ENCODE assay signal across 10 mouse cellular contexts in genomic region chr17:68177835-68178234, GRCm38 (mm10).
A peak's percentile ranks its signal among the peaks of the same experiment; 100 is the strongest.
DNase-seq lines count a peak whose midpoint lies in the region; ATAC-seq and TF ChIP-seq lines count a peak whose summit lies in the region.
"Had no signal": no experiment of that assay in that cellular context is flagged by ENCODE, and none has a peak within 500 bp of the region (broad histone marks: within the 10 kb centered on the region; RNA-seq: fewer than 3 reads in every experiment).

No protein-coding gene starts in this region.

- no peak overlapping the region for H3K4me3 ChIP-seq in ES-Bruce4 (ENCODE audit: low read depth, low read length)
- H3K4me3 ChIP-seq in limb, embryonic 10.5 days: no peak overlapping the region
- H3K4me3 ChIP-seq: heart, embryonic 13.5 days; megakaryocyte, embryonic 14.5 days had no signal

- no peaks in the 10 kb centered on the region for H3K9me3 ChIP-seq in ES-Bruce4 (replicated peaks; ENCODE audit: control insufficient read depth, insufficient read depth, low read length, poor library complexity, severe bottlenecking)
- no peaks in the 10 kb centered on the region for H3K9me3 ChIP-seq in limb, embryonic 10.5 days (replicated peaks)
- H3K9me3 ChIP-seq: heart, embryonic 13.5 days had no signal

- no peaks in the 10 kb centered on the region for H3K27me3 ChIP-seq in ES-Bruce4 (ENCODE audit: control insufficient read depth, insufficient read depth, low read length, poor library complexity, severe bottlenecking)
- H3K27me3 ChIP-seq in limb, embryonic 10.5 days (ENCODE audit: low read depth, poor library complexity, severe bottlenecking): no peaks in the 10 kb centered on the region
- H3K27me3 ChIP-seq: megakaryocyte, embryonic 14.5 days had no signal

- no peak overlapping the region for H3K9ac ChIP-seq in ES-Bruce4 (ENCODE audit: low read depth, poor library complexity, severe bottlenecking)
- H3K9ac ChIP-seq: heart, embryonic 13.5 days had no signal

- TF ChIP-seq CTCF in ES-Bruce4 (IDR thresholded peaks at IDR 0.05; ENCODE audit: low read depth, low read length): peak; percentile 7

- WGBS in limb, embryonic 10.5 days: 29% methylated on average over 2 of the region's 2 CpGs

- no peak for TF ChIP-seq POLR2A in ES-Bruce4 (IDR thresholded peaks at IDR 0.05; ENCODE audit: insufficient read depth, low read length)

- intact Hi-C loops in heart, postnatal 14 days (cut with DNase I): loop anchor here (2.0 to 5.0 kb wide), 2 partner anchors 675 to 929 kb away; no protein-coding TSS in a partner anchor

- no peaks in the 10 kb centered on the region for H3K4me1 ChIP-seq in ES-Bruce4 (ENCODE audit: control insufficient read depth, insufficient read depth, low read length)
- no peaks in the 10 kb centered on the region for H3K4me1 ChIP-seq in limb, embryonic 10.5 days
- H3K4me1 ChIP-seq: heart, embryonic 13.5 days; megakaryocyte, embryonic 14.5 days had no signal

- 0 out of 2 replicates have a peak, but pooled peaks have one; percentile 25 for ATAC-seq in granulocyte monocyte progenitor cell, adult 5-6 weeks (replicated peaks; ENCODE audit: poor library complexity, severe bottlenecking)

- H3K27ac ChIP-seq in ES-Bruce4 (ENCODE audit: insufficient read depth, low read length): no peak overlapping the region
- H3K27ac ChIP-seq in limb, embryonic 10.5 days: no peak overlapping the region
- H3K27ac ChIP-seq: heart, embryonic 13.5 days had no signal

- peak; percentile 43 to 62 for DNase-seq in heart, postnatal 14 days
- no peak for DNase-seq in heart, adult 11 months
- DNase-seq in adrenal gland, adult 18-20 months (ENCODE audit: low spot score in 2 of 2): peak; percentile 54 to 60
- DNase-seq in limb, embryonic 10.5 days (ENCODE audit: low spot score): peak; percentile 66
- DNase-seq in right cerebral cortex, postnatal 25 days: peak; percentile 9
- no peak for DNase-seq in spleen, postnatal 36 days (ENCODE audit: low spot score in 2 of 2)

- no peak for TF ChIP-seq EP300 in ES-Bruce4 (IDR thresholded peaks at IDR 0.05; ENCODE audit: insufficient read depth, low read depth, low read length)

- no peaks in the 10 kb centered on the region for H3K36me3 ChIP-seq in ES-Bruce4 (ENCODE audit: control insufficient read depth, insufficient read depth, low read length, poor library complexity, severe bottlenecking)
- no peaks in the 10 kb centered on the region for H3K36me3 ChIP-seq in limb, embryonic 10.5 days
- H3K36me3 ChIP-seq: heart, embryonic 13.5 days had no signal

Comparison
In these comparisons a context has a peak if more than half of its experiments do, and no peak if none do; other contexts are left out.
1. DNase-seq: peak in heart, postnatal 14 days (2 of 2), adrenal gland, adult 18-20 months (2 of 2), limb, embryonic 10.5 days (single experiment) and right cerebral cortex, postnatal 25 days (single experiment); none in heart, adult 11 months (single experiment) and spleen, postnatal 36 days (0 of 2).